Mouse (Mus musculus): ENCODE results near the gene Gabbr2. TPM values are rescaled to one million over a fixed set of nuclear protein-coding genes. Genes with fewer than 3 reads are reported as not detected.

Gene Gabbr2
- polyA plus RNA-seq, 1 experiment, result 102 TPM

DNA sequence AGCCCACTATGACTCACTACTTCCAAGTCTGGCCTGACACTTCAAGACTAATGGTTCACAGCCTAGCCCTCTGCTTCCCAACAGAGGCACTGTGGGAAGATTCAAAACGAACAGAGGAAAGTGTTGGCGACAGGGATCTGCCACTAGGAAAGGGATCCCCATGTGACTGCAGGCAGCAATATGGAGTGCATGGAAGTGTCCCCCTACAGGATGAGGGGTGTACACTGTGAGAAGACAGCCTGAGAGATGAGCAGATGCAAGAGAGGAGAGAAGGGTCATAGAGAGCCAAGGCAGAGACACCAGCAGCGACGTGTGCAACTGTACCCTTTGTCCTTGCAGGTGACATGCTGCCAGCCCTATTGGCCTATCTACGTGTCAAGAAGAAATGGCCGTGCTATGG is 32.3 kb upstream of the Gabbr2 start:
- 71% methylated on average over 6 of the region's 6 CpGs for WGBS
- TF ChIP-seq POLR2A (IDR thresholded peaks at IDR 0.05; ENCODE audit: borderline replicate concordance, insufficient read depth, low read length), result no peak
- Histone ChIP-seq H3K4me3 (replicated peaks; ENCODE audit: insufficient read depth, low read depth, low read length) (no peak overlapping the region), H3K27me3 (ENCODE audit: control insufficient read depth, insufficient read depth, low read length) (no peaks in the 10 kb centered on the region), H3K4me1 (ENCODE audit: control insufficient read depth, insufficient read depth, low read length) (no peaks in the 10 kb centered on the region), H3K27ac (ENCODE audit: insufficient read depth, low read length) (no peak overlapping the region)
- no peak for DNase-seq

DNA sequence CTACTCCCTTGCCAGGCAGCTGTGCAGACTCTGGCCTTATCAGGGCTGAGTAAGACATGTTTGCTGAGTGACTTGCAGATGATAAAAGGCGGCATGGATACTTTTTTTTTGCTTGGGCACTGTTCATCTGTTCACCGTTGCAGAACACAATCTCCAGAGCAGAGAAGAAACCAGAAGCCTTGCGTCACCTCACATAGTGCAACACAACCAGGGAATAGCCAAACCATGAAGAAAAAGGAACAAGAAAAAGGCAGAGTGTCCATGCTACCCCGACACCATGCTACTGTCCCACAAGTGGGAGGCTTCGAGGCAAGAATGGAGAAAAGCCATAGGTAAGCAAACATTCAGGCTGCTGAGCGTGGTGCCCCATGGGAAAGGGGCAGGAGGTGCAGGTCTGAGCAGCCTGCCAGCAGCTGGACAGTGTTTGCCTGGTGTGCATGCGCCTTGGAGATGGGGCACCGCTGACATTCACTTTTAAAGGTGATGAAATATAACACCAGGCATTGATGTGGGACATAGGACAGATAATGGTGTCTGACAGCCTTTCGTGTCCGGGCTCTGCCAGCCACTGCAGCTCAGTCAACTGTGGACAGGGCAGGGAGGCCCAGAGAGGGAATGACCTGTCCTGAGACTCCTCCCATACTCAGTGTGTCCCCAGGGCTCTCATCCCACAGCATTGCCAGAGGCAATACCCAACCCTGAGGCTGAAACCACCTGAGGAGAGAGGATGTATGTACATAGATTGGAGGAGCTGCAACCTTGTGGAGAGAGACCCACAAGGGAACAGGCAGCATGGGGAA is 31.3 kb upstream of the Gabbr2 start:
- Histone ChIP-seq H3K27me3 (ENCODE audit: control insufficient read depth, insufficient read depth, low read length) (no peaks in the 10 kb centered on the region), H3K27ac (ENCODE audit: insufficient read depth, low read length) (no peak overlapping the region), H3K4me1 (ENCODE audit: control insufficient read depth, insufficient read depth, low read length) (no peaks in the 10 kb centered on the region), H3K4me3 (replicated peaks; ENCODE audit: insufficient read depth, low read depth, low read length) (no peak overlapping the region)
- TF ChIP-seq POLR2A (IDR thresholded peaks at IDR 0.05; ENCODE audit: borderline replicate concordance, insufficient read depth, low read length), result no peak
- TF ChIP-seq CTCF (IDR thresholded peaks at IDR 0.05; ENCODE audit: borderline replicate concordance, insufficient read depth, low read depth, low read length), result no peak
- DNase-seq, result no peak
- 76% methylated on average over 10 of the region's 10 CpGs for WGBS

DNA sequence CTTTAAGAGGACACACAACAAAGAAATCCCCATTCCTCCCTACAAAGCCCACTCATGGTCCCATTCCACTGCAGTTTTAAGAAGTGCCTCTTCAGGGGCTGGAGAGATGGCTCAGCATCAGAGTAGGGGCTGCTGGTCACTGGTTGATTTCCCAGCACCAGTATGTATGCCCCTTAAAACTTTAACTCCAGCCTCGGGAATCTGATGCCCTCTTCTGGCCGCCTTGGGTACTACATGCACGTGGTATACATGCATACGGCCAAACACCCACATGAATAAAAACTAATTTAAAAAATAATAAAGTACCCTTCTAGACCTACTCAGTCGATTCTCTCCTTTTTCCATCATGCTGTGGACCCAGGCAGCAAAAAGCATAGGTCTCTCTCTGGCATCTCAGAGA is 28.9 kb upstream of the Gabbr2 start:
- DNase-seq, result peak; percentile 44 to 80
- Histone ChIP-seq H3K4me1 (ENCODE audit: control insufficient read depth, insufficient read depth, low read length) (no peaks in the 10 kb centered on the region), H3K27me3 (ENCODE audit: control insufficient read depth, insufficient read depth, low read length) (no peaks in the 10 kb centered on the region), H3K27ac (ENCODE audit: insufficient read depth, low read length) (no peak overlapping the region), H3K4me3 (replicated peaks; ENCODE audit: insufficient read depth, low read depth, low read length) (no peak overlapping the region)
- no peak for TF ChIP-seq POLR2A (IDR thresholded peaks at IDR 0.05; ENCODE audit: borderline replicate concordance, insufficient read depth, low read length)
- TF ChIP-seq CTCF (IDR thresholded peaks at IDR 0.05; ENCODE audit: borderline replicate concordance, insufficient read depth, low read depth, low read length), result peak; percentile 71
- WGBS, result 20% methylated on average over 5 of the region's 5 CpGs

DNA sequence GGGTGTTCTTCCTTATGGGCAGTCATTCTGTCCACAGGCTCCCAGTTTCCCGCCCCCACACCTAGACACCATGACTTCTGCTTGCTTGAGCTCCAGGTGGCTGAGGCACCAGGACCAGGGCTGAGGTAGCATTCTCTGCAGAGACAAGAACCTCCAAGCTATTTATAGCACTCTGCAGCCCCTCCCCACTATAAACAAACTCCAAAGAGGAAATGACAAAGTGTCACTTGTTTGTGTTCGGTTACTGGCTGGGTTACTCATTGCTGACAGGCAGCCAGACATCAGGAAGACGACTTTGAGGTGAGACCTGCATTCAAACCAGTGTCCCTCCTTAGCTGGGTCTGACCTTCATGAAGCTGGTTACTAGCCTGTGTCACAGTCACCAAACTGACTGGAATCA is 23.5 kb upstream of the Gabbr2 start:
- peaks cover 9% of the 10 kb centered on the region for H3K4me1 ChIP-seq (ENCODE audit: control insufficient read depth, insufficient read depth, low read length)
- no peak overlapping the region for H3K27ac ChIP-seq (ENCODE audit: insufficient read depth, low read length)
- no peak for TF ChIP-seq POLR2A (IDR thresholded peaks at IDR 0.05; ENCODE audit: borderline replicate concordance, insufficient read depth, low read length)
- no peak for TF ChIP-seq CTCF (IDR thresholded peaks at IDR 0.05; ENCODE audit: borderline replicate concordance, insufficient read depth, low read depth, low read length)
- no peak for DNase-seq
- H3K4me3 ChIP-seq (replicated peaks; ENCODE audit: insufficient read depth, low read depth, low read length), result no peak overlapping the region
- WGBS, result 76% methylated on average over 3 of the region's 3 CpGs
- H3K27me3 ChIP-seq (ENCODE audit: control insufficient read depth, insufficient read depth, low read length), result no peaks in the 10 kb centered on the region

DNA sequence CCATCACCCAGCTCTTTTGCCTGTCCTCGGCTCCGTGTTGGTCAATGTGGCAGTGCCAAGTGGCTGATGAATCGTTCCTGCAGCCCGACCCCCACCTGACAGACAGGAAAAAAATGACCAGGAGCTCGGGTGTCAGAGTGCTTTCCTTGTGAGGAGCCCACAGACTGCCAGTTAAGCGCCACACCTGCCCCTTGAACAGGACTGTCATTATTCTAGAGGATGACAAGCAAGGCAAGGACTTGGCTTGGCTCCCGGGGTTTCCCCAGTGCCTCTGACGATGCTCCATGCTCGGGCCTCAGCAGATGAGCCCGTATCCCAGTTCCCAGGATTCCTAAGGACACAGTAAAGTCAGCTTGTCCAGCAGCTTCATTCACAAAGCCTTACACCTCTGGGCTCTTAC is 20.8 kb upstream of the Gabbr2 start:
- Histone ChIP-seq H3K4me1 (ENCODE audit: control insufficient read depth, insufficient read depth, low read length) (peaks cover 9% of the 10 kb centered on the region), H3K4me3 (replicated peaks; ENCODE audit: insufficient read depth, low read depth, low read length) (no peak overlapping the region), H3K27me3 (ENCODE audit: control insufficient read depth, insufficient read depth, low read length) (no peaks in the 10 kb centered on the region), H3K27ac (ENCODE audit: insufficient read depth, low read length) (no peak overlapping the region)
- DNase-seq, result peak; percentile 41 to 43
- TF ChIP-seq POLR2A (IDR thresholded peaks at IDR 0.05; ENCODE audit: borderline replicate concordance, insufficient read depth, low read length) (no peak), CTCF (IDR thresholded peaks at IDR 0.05; ENCODE audit: borderline replicate concordance, insufficient read depth, low read depth, low read length) (no peak)
- 11% methylated on average over 10 of the region's 10 CpGs for WGBS

DNA sequence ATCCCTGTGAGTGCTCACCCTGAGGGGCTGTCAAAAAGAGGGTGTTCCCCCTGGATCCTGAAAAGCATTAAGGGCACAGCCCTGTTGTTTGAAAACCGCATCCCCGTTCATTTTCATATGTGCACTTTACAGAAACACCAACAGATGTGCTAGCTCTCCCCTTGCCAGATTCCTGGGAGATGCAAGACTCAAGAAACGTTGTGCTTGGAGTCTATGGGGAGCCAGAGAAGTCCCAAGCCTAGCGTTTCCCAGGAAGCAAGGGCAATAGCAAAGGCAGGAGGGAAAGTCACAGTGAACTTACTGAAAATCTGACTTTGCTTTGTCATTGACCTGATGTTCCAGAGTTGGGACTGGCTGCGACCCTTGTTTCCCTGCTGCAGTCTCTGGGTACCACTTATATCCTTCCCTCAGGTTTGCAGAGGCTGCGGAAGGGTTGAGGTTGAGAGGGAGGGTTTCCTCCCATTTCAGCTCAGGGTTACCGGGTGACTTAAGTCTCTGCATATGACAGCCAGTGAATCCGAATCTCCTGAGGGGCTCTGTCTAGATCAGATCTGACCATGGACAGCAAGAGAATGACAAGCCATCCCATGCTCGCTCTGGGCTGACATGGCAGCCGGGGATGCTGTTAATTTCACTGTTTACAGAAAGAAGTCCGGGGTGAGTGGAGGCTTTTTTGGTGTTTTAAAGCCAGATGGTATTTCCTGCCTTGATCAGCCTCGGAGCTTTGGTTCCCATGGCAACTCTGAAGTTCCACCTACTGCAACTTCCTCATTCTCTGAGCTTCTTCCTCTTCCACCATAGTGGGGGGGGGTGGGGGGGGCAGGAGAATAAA is 18.9 kb upstream of the Gabbr2 start:
- Histone ChIP-seq H3K27ac (ENCODE audit: insufficient read depth, low read length) (no peak overlapping the region), H3K4me1 (ENCODE audit: control insufficient read depth, insufficient read depth, low read length) (peaks cover 9% of the 10 kb centered on the region), H3K4me3 (replicated peaks; ENCODE audit: insufficient read depth, low read depth, low read length) (no peak overlapping the region), H3K27me3 (ENCODE audit: control insufficient read depth, insufficient read depth, low read length) (no peaks in the 10 kb centered on the region)
- DNase-seq, result no peak
- WGBS, result 33% methylated on average over 12 of the region's 12 CpGs
- no peak for TF ChIP-seq CTCF (IDR thresholded peaks at IDR 0.05; ENCODE audit: borderline replicate concordance, insufficient read depth, low read depth, low read length)
- TF ChIP-seq POLR2A (IDR thresholded peaks at IDR 0.05; ENCODE audit: borderline replicate concordance, insufficient read depth, low read length), result no peak

DNA sequence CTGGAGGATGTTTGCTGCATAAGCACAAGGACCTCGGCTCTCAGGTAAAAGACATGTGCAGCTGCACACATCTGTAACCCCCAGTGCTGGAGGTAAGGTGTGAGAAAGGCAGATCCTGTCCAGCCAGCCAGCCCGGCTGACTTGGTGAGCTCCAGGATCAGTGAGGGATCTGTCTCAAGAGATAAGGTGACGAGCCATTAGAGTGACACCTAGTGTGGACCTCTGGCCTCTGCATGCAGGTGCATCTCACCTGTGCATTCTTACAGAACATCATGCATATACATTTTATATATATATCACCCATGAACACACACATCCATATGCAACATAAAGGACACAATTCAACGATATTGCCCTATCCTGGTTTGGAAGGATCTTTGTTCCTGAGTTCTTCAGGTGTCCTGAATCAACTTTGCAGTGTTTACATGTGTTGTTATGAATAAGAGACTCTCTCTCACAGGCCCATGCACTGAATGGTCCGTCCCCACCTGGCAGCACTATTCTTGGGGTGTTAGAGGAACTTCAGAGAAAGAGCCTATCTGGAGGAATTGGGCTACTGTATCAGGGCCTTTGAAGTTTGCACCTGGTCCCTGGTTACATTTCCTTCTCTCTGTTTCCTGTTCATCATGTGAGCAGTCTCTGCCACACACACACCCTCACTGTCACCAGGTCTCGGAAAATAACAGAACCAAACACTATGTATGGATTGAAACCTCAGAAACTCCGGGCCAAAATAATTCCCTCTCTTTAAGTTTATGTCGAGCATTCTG is 9.1 kb upstream of the Gabbr2 start:
- no peak for DNase-seq
- TF ChIP-seq CTCF (IDR thresholded peaks at IDR 0.05; ENCODE audit: borderline replicate concordance, insufficient read depth, low read depth, low read length), result peak; percentile 66
- no peak for TF ChIP-seq POLR2A (IDR thresholded peaks at IDR 0.05; ENCODE audit: borderline replicate concordance, insufficient read depth, low read length)
- Histone ChIP-seq H3K4me3 (replicated peaks; ENCODE audit: insufficient read depth, low read depth, low read length) (no peak overlapping the region), H3K27me3 (ENCODE audit: control insufficient read depth, insufficient read depth, low read length) (no peaks in the 10 kb centered on the region), H3K4me1 (ENCODE audit: control insufficient read depth, insufficient read depth, low read length) (no peaks in the 10 kb centered on the region), H3K27ac (ENCODE audit: insufficient read depth, low read length) (no peak overlapping the region)
- 81% methylated on average over 8 of the region's 8 CpGs for WGBS

Data from cerebellum, adult 2 months (tissue).